Mouse (Mus musculus): ENCODE measurements at regions not wholly inside any gene's neighbourhood (a gene's known extent, or its start where the extent isn't known, plus 50 kb on each side); places are given as distances from the start of the nearest gene placed in this dataset.

DNA sequence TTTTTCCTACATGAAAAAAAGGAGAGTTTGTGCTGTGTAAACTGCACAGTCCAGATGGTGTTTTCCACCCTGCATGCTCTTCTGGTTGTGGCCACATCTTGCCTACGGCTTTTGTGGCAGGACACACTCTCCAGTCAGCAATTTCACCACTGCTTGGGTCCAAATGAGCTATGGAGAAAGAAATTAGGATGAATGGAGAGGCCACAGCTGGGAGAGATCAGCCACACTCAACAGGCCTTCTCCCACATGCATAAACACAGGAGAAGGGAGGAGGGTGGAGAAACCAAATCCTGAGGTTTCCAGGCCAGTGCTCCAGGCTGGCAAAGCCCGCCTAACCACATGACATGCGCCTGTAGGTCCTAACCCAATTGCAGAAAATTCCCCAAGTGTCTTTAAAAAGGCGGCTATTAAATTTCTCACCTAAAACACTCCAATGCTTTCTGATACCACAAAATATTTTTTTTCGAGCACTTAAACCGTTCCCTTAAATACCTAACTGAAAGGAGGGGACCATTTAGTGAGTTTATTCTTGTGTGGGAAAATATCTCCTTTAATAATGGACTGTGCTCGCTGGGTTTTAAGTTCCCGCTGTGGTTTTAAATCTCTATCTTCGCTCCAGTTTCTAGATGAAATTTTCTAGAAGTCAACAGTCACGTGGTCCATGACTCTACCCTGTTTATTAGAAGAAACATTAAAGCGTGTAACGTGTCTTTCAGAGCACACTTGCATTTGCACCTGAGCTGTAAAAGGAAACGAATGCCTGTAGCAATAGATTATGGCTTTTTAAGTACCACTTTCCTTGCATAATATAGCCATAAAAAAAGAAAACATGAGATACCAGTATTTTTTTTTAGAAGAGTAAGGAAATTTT is 97.9 kb upstream of the BC052040 start:
- Histone ChIP-seq H3K4me2 (ENCODE audit: low read length) (no peak overlapping the region), H3K4me1 (ENCODE audit: control insufficient read depth, insufficient read depth, low read depth, low read length) (no peaks in the 10 kb centered on the region), H3K27me3 (replicated peaks; ENCODE audit: control insufficient read depth, insufficient read depth, low read length) (no peaks in the 10 kb centered on the region), H3K9me3 (ENCODE audit: control insufficient read depth, low read length) (no peaks in the 10 kb centered on the region), H3K36me3 (ENCODE audit: control insufficient read depth, insufficient read depth, low read length) (no peaks in the 10 kb centered on the region), H3K4me3 (ENCODE audit: low read length) (no peak overlapping the region), H3K9ac (ENCODE audit: low read depth, low read length) (no peak overlapping the region), H3K27ac (ENCODE audit: low read depth, low read length) (no peak overlapping the region)
- 77% methylated on average over 13 of the region's 13 CpGs for WGBS
- no peak for ATAC-seq

DNA sequence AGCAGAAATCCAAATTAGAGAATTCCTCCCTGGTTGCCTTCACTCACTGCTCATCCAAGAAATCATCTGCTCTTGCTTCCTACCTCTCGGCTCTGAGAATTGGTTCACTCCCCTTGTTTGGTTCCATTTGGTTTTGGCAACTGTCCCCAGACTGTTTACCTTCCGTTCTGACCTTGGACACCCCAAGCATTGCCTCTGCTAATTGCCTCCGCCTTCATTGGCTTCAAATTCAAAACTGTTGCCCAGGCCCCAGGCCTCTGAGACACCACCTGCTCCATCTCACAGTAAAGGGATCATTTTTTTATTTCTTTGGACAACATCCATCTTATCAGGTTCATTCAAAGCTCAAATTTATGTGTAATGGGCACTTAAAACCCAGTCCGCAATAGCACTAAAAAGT is 93.1 kb upstream of the BC052040 start:
- Histone ChIP-seq H3K9ac (ENCODE audit: low read depth, low read length) (no peak overlapping the region), H3K27ac (ENCODE audit: low read depth, low read length) (no peak overlapping the region), H3K4me3 (ENCODE audit: low read length) (no peak overlapping the region), H3K9me3 (ENCODE audit: control insufficient read depth, low read length) (no peaks in the 10 kb centered on the region), H3K4me2 (ENCODE audit: low read length) (no peak overlapping the region), H3K36me3 (ENCODE audit: control insufficient read depth, insufficient read depth, low read length) (no peaks in the 10 kb centered on the region), H3K4me1 (ENCODE audit: control insufficient read depth, insufficient read depth, low read depth, low read length) (no peaks in the 10 kb centered on the region), H3K27me3 (replicated peaks; ENCODE audit: control insufficient read depth, insufficient read depth, low read length) (no peaks in the 10 kb centered on the region)
- WGBS = 72% methylated on average over 4 of the region's 4 CpGs
- no peak for ATAC-seq

DNA sequence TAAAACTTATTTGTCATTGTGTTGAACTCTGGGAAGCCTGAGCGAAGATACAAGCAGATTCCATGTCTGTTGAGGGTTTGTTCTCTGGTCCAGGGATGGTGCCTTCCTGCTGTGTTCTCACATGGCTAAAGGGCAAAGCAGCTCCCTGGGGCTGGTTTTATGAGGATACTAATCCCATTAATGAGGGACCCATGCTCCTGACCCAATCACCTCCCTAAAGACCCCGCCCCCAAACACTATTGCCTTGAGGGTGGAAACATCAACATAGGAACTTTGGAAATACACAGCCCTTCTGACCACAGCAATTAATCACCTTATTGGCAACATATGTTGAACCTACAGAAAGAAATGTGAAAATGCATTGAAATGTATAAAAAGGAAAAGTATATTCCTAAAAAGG is 88.5 kb upstream of the BC052040 start:
- Histone ChIP-seq H3K27me3 (replicated peaks; ENCODE audit: control insufficient read depth, insufficient read depth, low read length) (no peaks in the 10 kb centered on the region), H3K36me3 (ENCODE audit: control insufficient read depth, insufficient read depth, low read length) (no peaks in the 10 kb centered on the region), H3K4me2 (ENCODE audit: low read length) (no peak overlapping the region), H3K4me3 (ENCODE audit: low read length) (no peak overlapping the region), H3K27ac (ENCODE audit: low read depth, low read length) (no peak overlapping the region), H3K9me3 (ENCODE audit: control insufficient read depth, low read length) (no peaks in the 10 kb centered on the region), H3K4me1 (ENCODE audit: control insufficient read depth, insufficient read depth, low read depth, low read length) (no peaks in the 10 kb centered on the region), H3K9ac (ENCODE audit: low read depth, low read length) (no peak overlapping the region)
- ATAC-seq = no peak
- 74% methylated on average over 2 of the region's 2 CpGs for WGBS

DNA sequence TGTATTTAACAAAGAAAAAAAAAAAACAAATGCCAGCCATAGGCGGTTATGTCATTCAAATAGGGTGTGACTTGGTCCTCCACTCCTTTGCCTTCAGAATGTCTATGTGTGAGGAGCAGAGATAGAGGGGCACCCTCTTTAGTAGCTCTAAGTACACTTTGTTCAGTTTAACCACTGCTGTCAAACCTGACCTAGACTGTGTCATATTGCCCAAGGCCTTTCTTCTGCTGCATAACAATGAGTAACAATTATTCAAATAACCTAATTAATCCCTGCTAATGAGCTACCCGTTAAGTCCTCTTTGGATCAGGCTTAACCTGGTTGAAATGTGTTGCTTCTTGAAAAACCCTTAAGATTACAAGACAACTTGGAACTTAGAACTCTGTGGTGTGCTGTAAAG is 81.6 kb upstream of the BC052040 start:
- Histone ChIP-seq H3K36me3 (ENCODE audit: control insufficient read depth, insufficient read depth, low read length) (no peaks in the 10 kb centered on the region), H3K27me3 (replicated peaks; ENCODE audit: control insufficient read depth, insufficient read depth, low read length) (no peaks in the 10 kb centered on the region), H3K4me3 (ENCODE audit: low read length) (no peak overlapping the region), H3K27ac (ENCODE audit: low read depth, low read length) (no peak overlapping the region), H3K4me2 (ENCODE audit: low read length) (no peak overlapping the region), H3K4me1 (ENCODE audit: control insufficient read depth, insufficient read depth, low read depth, low read length) (no peaks in the 10 kb centered on the region), H3K9ac (ENCODE audit: low read depth, low read length) (no peak overlapping the region), H3K9me3 (ENCODE audit: control insufficient read depth, low read length) (no peaks in the 10 kb centered on the region)
- WGBS = 79% methylated on average over 2 of the region's 2 CpGs
- ATAC-seq = no peak

DNA sequence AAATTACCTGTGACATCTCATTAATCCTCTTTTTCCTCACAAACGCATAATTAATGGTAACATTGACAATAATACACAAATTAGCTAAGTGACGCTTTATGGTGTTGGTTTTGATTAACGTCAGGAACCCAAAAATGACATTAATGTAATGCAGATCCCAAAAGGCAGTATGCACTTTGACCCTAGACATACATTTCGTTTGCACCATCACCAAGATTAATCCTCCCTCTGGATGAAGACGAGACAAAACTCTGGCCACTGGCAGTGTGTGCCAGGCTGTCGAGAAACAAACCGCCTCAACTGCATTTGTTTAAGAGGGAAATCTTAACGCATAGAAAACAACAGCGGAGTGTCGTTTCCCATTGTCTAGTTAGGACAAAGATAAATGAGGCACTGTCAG is 72.0 kb upstream of the BC052040 start:
- Histone ChIP-seq H3K9me3 (ENCODE audit: control insufficient read depth, low read length) (no peaks in the 10 kb centered on the region), H3K4me3 (ENCODE audit: low read length) (no peak overlapping the region), H3K4me1 (ENCODE audit: control insufficient read depth, insufficient read depth, low read depth, low read length) (no peaks in the 10 kb centered on the region), H3K4me2 (ENCODE audit: low read length) (peak overlapping the region; percentile 8; the same call in 1 of the 2 replicates), H3K27me3 (replicated peaks; ENCODE audit: control insufficient read depth, insufficient read depth, low read length) (no peaks in the 10 kb centered on the region), H3K27ac (ENCODE audit: low read depth, low read length) (no peak overlapping the region), H3K36me3 (ENCODE audit: control insufficient read depth, insufficient read depth, low read length) (no peaks in the 10 kb centered on the region), H3K9ac (ENCODE audit: low read depth, low read length) (no peak overlapping the region)
- ATAC-seq = no peak; the same call in 1 of the 2 replicates
- WGBS = 30% methylated on average over 10 of the region's 10 CpGs

DNA sequence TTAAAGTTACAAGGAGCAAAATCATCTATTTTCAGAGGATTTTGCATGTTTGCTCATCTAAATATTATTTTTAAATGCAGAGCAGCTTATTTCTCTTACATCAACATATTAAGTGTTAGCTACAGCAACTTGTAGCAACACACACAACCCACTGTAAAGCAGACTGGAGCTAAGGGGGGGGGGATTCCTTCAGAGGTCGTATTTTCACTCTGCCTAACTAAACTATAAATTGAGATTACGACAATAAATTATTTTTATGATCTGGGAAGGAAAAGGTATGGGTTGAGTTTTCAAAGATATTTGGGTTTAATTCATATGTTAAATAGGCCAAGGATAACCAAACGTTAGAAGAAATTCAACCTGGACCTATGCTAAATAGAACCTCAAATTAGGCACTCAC is 70.4 kb upstream of the BC052040 start:
- Histone ChIP-seq H3K4me1 (ENCODE audit: control insufficient read depth, insufficient read depth, low read depth, low read length) (no peaks in the 10 kb centered on the region), H3K27me3 (replicated peaks; ENCODE audit: control insufficient read depth, insufficient read depth, low read length) (no peaks in the 10 kb centered on the region), H3K4me2 (ENCODE audit: low read length) (no peak overlapping the region), H3K9ac (ENCODE audit: low read depth, low read length) (no peak overlapping the region), H3K4me3 (ENCODE audit: low read length) (no peak overlapping the region), H3K9me3 (ENCODE audit: control insufficient read depth, low read length) (no peaks in the 10 kb centered on the region), H3K36me3 (ENCODE audit: control insufficient read depth, insufficient read depth, low read length) (no peaks in the 10 kb centered on the region), H3K27ac (ENCODE audit: low read depth, low read length) (no peak overlapping the region)
- ATAC-seq = no peak
- WGBS = 72% methylated on average over 3 of the region's 3 CpGs

DNA sequence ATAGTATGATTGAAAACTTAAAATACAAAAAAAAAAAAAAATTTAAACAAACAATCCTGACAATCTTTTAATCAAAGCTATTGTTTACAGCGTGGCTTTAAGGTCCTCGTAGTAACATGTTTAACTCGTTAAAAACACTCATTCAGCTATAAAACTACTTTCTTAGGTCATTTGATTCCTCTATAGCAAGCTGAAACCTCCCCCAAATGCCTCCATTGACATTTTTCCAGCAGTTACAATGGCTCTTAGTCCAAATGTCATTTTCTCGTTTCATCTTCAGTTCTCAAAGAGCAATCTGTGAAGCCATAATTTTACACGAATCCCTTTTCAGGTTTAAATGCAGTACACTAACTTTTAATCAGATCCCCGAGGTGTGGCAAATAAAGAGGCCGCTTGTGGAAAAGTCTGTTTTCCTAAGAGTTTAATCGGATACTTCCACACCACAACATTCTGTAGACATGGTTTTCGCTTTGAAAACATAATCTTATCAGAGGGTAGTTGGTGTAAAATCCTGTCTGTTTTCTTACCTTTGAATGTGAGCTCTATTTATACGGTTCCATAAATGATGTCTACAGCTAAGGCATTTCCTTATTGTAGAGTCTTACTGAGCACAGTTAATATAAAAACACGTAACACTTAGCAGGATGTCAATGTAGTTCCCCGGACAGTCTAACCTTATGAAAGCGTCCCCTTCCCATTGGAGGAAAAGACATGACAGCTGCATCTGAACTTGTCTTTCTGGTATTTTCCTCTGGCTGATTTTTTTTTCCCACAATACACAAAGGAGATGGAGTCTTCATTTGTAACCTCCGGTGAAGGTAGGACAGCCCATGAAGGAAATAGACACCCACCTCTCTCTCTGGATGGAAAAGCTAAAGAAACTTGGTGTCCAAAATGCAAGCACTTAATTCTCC is 69.6 kb upstream of the BC052040 start:
- Histone ChIP-seq H3K4me2 (ENCODE audit: low read length) (no peak overlapping the region), H3K9me3 (ENCODE audit: control insufficient read depth, low read length) (no peaks in the 10 kb centered on the region), H3K27ac (ENCODE audit: low read depth, low read length) (no peak overlapping the region), H3K4me3 (ENCODE audit: low read length) (no peak overlapping the region), H3K27me3 (replicated peaks; ENCODE audit: control insufficient read depth, insufficient read depth, low read length) (no peaks in the 10 kb centered on the region), H3K9ac (ENCODE audit: low read depth, low read length) (no peak overlapping the region), H3K36me3 (ENCODE audit: control insufficient read depth, insufficient read depth, low read length) (no peaks in the 10 kb centered on the region), H3K4me1 (ENCODE audit: control insufficient read depth, insufficient read depth, low read depth, low read length) (no peaks in the 10 kb centered on the region)
- ATAC-seq = no peak
- WGBS = 72% methylated on average over 14 of the region's 14 CpGs

DNA sequence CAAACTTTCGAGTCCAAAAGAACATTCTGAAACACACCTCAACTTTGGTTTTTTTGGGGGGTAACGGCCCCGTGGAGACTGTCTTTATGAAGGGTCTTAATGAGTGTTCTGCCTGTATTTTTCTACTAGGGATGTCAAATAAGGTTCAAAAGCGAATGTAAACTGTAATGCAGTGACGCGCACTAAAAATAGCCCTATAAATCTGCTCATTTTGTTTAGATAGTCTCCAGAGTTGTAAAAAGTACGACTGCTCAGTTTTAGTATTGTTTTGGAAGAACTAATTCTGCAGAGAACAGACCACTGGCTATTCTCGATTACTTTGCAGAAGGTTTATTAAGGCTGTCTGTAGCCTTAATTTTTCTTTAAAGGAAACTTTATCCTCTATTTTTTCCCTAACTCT is 68.6 kb upstream of the BC052040 start:
- Histone ChIP-seq H3K27ac (ENCODE audit: low read depth, low read length) (no peak overlapping the region), H3K36me3 (ENCODE audit: control insufficient read depth, insufficient read depth, low read length) (no peaks in the 10 kb centered on the region), H3K27me3 (replicated peaks; ENCODE audit: control insufficient read depth, insufficient read depth, low read length) (no peaks in the 10 kb centered on the region), H3K9me3 (ENCODE audit: control insufficient read depth, low read length) (no peaks in the 10 kb centered on the region), H3K9ac (ENCODE audit: low read depth, low read length) (no peak overlapping the region), H3K4me2 (ENCODE audit: low read length) (no peak overlapping the region), H3K4me3 (ENCODE audit: low read length) (no peak overlapping the region), H3K4me1 (ENCODE audit: control insufficient read depth, insufficient read depth, low read depth, low read length) (no peaks in the 10 kb centered on the region)
- no peak for ATAC-seq
- WGBS = 79% methylated on average over 8 of the region's 8 CpGs

DNA sequence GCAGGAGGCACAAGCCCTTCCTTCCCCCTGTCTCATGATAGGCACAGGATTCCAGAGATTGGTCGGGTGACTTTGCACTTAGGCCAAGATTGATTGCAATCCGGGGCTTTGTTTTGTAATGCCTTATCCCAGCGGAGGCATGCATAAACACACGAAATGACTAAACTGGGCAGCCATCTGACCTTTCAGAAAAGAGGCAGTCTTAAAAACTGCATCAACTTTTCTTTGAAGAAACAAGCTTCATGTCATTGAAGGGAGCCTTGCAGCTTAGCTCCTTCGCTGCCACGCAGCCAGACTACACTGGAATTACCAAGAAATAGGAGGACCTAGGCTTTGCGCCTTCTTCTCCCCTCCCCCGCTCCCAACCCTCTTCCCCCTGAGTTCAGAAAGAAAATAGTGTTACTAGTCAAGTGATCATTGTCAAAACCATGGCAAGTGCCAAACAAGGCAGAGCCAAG is 67.7 kb upstream of the BC052040 start:
- no peak overlapping the region for H3K4me2 ChIP-seq (ENCODE audit: low read length)

More for the DNA sequence above, 67.7 kb upstream of the BC052040 start:
- H3K4me1 ChIP-seq (ENCODE audit: control insufficient read depth, insufficient read depth, low read depth, low read length) = no peaks in the 10 kb centered on the region
- no peaks in the 10 kb centered on the region for H3K36me3 ChIP-seq (ENCODE audit: control insufficient read depth, insufficient read depth, low read length)
- no peak overlapping the region for H3K9ac ChIP-seq (ENCODE audit: low read depth, low read length)
- no peaks in the 10 kb centered on the region for H3K27me3 ChIP-seq (replicated peaks; ENCODE audit: control insufficient read depth, insufficient read depth, low read length)
- no peak overlapping the region for H3K4me3 ChIP-seq (ENCODE audit: low read length)
- 13% methylated on average over 8 of the region's 8 CpGs for WGBS
- no peak for ATAC-seq
- H3K27ac ChIP-seq (ENCODE audit: low read depth, low read length) = no peak overlapping the region
- no peaks in the 10 kb centered on the region for H3K9me3 ChIP-seq (ENCODE audit: control insufficient read depth, low read length)
